ENCODE assay signal across 8 mouse cellular contexts in the genomic region with DNA sequence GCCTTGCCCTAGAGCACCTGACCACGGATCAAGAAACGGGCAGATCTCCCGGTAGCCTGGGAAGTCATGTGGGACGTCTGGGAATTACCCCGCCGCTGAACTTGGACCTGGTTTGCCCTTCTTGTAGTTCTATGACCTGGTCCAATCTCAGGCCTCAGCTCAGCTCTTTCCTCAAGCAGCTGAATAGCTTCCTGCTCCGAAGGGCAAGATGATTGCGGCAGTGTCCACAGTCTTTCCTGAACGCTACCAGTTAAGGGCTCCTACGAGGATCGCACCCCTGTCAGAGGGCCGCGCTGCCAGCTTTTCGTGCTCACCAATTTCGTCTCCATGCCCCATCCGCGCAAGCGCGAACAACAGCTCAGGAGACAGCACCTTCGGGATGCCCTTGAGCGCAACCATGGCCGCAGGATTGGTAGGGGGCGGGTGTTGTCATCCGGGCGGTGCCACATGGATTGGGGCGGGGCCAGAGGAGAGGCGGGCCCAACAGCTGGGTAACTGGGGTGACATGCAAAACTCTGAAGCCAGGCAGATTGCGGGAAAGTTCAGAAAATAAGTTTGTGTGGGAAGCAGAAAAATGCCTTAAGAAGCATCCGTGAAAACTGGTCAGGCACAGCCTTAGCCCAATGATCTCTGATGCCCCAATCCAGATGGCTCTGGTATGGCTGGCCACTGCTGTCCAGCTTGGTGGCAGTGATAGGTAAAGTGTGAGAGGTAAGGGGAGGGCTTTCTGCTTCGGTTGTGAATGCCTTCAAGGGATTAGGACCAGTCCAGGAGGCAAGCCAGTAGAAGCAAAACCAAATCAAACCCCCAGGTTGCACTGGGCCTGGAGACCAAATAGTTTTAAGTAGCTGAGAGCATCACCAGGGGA. TPM values are rescaled to one million over a fixed set of nuclear protein-coding genes. Genes with fewer than 3 reads are reported as not detected.
A peak's percentile ranks its signal among the peaks of the same experiment; 100 is the strongest.
DNase-seq lines count a peak whose midpoint lies in the region; ATAC-seq lines count a peak whose summit lies in the region.

Gene Fuom, minus strand, starts transcription at position 449 of the 868 bp plus-strand sequence.

- 2% methylated on average over 30 of the region's 30 CpGs for WGBS in embryonic facial prominence, embryonic 11.5 days
- WGBS in limb, embryonic 11.5 days, result 1% methylated on average over 30 of the region's 30 CpGs
- 2% methylated on average over 30 of the region's 30 CpGs for WGBS in midbrain, embryonic 13.5 days

- H3K4me1 ChIP-seq in embryonic facial prominence, embryonic 11.5 days (ENCODE audit: control insufficient read depth, insufficient read depth, low read length), result no peaks in the 10 kb centered on the region
- 0 out of 2 replicates have a peak, but pooled peaks cover 2% of the 10 kb centered on the region for H3K4me1 ChIP-seq in limb, embryonic 11.5 days (ENCODE audit: control insufficient read depth, insufficient read depth, low read length)
- peaks cover 18% of the 10 kb centered on the region for H3K4me1 ChIP-seq in midbrain, embryonic 13.5 days (replicated peaks)

- no peak within 1 kb of the TSS for H3K27ac ChIP-seq in embryonic facial prominence, embryonic 11.5 days (replicated peaks; ENCODE audit: low read depth, low read length)
- H3K27ac ChIP-seq in limb, embryonic 11.5 days (replicated peaks; ENCODE audit: low read depth, low read length), result no peak within 1 kb of the TSS
- no peak within 1 kb of the TSS for H3K27ac ChIP-seq in midbrain, embryonic 13.5 days

- no peaks in the 10 kb centered on the region for H3K9me3 ChIP-seq in embryonic facial prominence, embryonic 11.5 days (replicated peaks; ENCODE audit: control insufficient read depth, low read length)
- no peaks in the 10 kb centered on the region for H3K9me3 ChIP-seq in limb, embryonic 11.5 days (ENCODE audit: control insufficient read depth, low read length)
- H3K9me3 ChIP-seq in midbrain, embryonic 13.5 days, result no peaks in the 10 kb centered on the region

- H3K4me2 ChIP-seq in embryonic facial prominence, embryonic 11.5 days (ENCODE audit: low read depth, low read length), result peak within 1 kb of the TSS; percentile 78
- peak within 1 kb of the TSS; percentile 78 for H3K4me2 ChIP-seq in limb, embryonic 11.5 days (ENCODE audit: low read depth, severe bottlenecking)
- peak within 1 kb of the TSS; percentile 65 for H3K4me2 ChIP-seq in midbrain, embryonic 13.5 days (replicated peaks)

- peak within 1 kb of the TSS; percentile 36 for H3K4me3 ChIP-seq in embryonic facial prominence, embryonic 11.5 days (ENCODE audit: low read depth, low read length)
- H3K4me3 ChIP-seq in limb, embryonic 11.5 days (ENCODE audit: low read depth, low read length), result peak within 1 kb of the TSS; percentile 38
- H3K4me3 ChIP-seq in midbrain, embryonic 13.5 days (replicated peaks), result peak within 1 kb of the TSS; percentile 39

- no peaks in the 10 kb centered on the region for H3K27me3 ChIP-seq in embryonic facial prominence, embryonic 11.5 days (ENCODE audit: control insufficient read depth, insufficient read depth, low read length)
- H3K27me3 ChIP-seq in limb, embryonic 11.5 days (ENCODE audit: control insufficient read depth, insufficient read depth, low read length), result no peaks in the 10 kb centered on the region
- H3K27me3 ChIP-seq in midbrain, embryonic 13.5 days, result peaks cover 15% of the 10 kb centered on the region

- no peaks in the 10 kb centered on the region for H3K36me3 ChIP-seq in embryonic facial prominence, embryonic 11.5 days (replicated peaks; ENCODE audit: control insufficient read depth, insufficient read depth, low read depth, low read length)
- H3K36me3 ChIP-seq in limb, embryonic 11.5 days (ENCODE audit: control insufficient read depth, insufficient read depth, low read length), result no peaks in the 10 kb centered on the region
- H3K36me3 ChIP-seq in midbrain, embryonic 13.5 days, result peaks cover 24% of the 10 kb centered on the region

- H3K9ac ChIP-seq in embryonic facial prominence, embryonic 11.5 days (replicated peaks; ENCODE audit: low read length), result peak within 1 kb of the TSS; percentile 64
- H3K9ac ChIP-seq in limb, embryonic 11.5 days (ENCODE audit: low read length), result peak within 1 kb of the TSS; percentile 52; the same call in 1 of the 2 replicates
- H3K9ac ChIP-seq in midbrain, embryonic 13.5 days (replicated peaks), result peak within 1 kb of the TSS; percentile 65

- peak; percentile 86 for DNase-seq in 3134 (ENCODE audit: extremely low read depth, insufficient read length, low spot score)
- DNase-seq in adrenal gland, postnatal 25 days, result peak; percentile 94
- peak; percentile 82 for DNase-seq in embryonic facial prominence, embryonic 11.5 days (ENCODE audit: low spot score)
- peak; percentile 92 for DNase-seq in kidney, adult 11 months
- peak; percentile 82 for DNase-seq in limb, embryonic 11.5 days (ENCODE audit: low spot score)
- peak; percentile 50 for DNase-seq in spleen, adult 12 weeks (ENCODE audit: low spot score)

- peak; percentile 85 for ATAC-seq in embryonic facial prominence, embryonic 11.5 days (replicated peaks; ENCODE audit: insufficient number of reproducible peaks, low FRiP score, low TSS enrichment, low read depth)
- ATAC-seq in granulocyte monocyte progenitor cell, adult 5-6 weeks (replicated peaks; ENCODE audit: poor library complexity, severe bottlenecking), result peak; percentile 99
- peak; percentile 82 for ATAC-seq in limb, embryonic 11.5 days (ENCODE audit: insufficient number of reproducible peaks, low FRiP score, low TSS enrichment, low read depth)
- peak; percentile 87 for ATAC-seq in midbrain, embryonic 13.5 days

RNA-seq across cellular contexts. Expression of gene Fuom, which starts in this region (rescaled TPM):
- 68.5 and 85.2 TPM in 2 replicates for total RNA-seq in adrenal gland, postnatal 25 days (2021)
- 24.2 and 24.4 TPM in 2 replicates for polyA plus RNA-seq in embryonic facial prominence, embryonic 11.5 days (2014; fragmentation: Nextera tagmentation; extraction: Ambion mirVana)
- 4.3 and 13.6 TPM in 2 replicates for total RNA-seq in granulocyte monocyte progenitor cell, adult 5-6 weeks (2014; fragmentation: Nextera tagmentation)
- 2.5 and 12.9 TPM in 2 replicates for total RNA-seq in granulocyte monocyte progenitor cell, adult 5-6 weeks (2017)
- polyA plus RNA-seq in limb, embryonic 11.5 days (2014; fragmentation: Nextera tagmentation; extraction: Ambion mirVana), result 16.6 and 17.4 TPM in 2 replicates
- polyA plus RNA-seq in midbrain, embryonic 13.5 days (2015; fragmentation: Nextera tagmentation; extraction: Ambion mirVana), result 19.9 and 20.1 TPM in 2 replicates
